Mouse (Mus musculus) urinary bladder, postnatal 25 days (tissue): ENCODE measurements around the gene Olfr193.
"Not testable (repeated sequence)": the region's sequence is repeated elsewhere in the genome, so short reads cannot be mapped to it uniquely, and the experiment has no call there.

Source experiments
- DNase-seq: peaks from one replicate; pipeline ENCODE4 v3.0.0; 2022; ENCODE audit warnings: low spot score

Olfr193 gene

GRCm38 (mm10) chr16:59111781-59112180 lies at the start of gene Olfr193:
Olfr193 (minus strand) TSS chr16:59111881.
- no peak for DNase-seq

- no peak for DNase-seq
Observed at GRCm38 (mm10) chr16:59151996-59152395, 40.3 kb upstream of the Olfr193 start.

- no peak for DNase-seq
Observed at GRCm38 (mm10) chr16:59146746-59147145, 35.1 kb upstream of the Olfr193 start, which contains the start of gene Olfr195. Olfr195 (plus strand) TSS chr16:59147046.

GRCm38 (mm10) chr16:59141105-59141504 lies 29.4 kb upstream of the Olfr193 start:
- no peak for DNase-seq

DNA sequence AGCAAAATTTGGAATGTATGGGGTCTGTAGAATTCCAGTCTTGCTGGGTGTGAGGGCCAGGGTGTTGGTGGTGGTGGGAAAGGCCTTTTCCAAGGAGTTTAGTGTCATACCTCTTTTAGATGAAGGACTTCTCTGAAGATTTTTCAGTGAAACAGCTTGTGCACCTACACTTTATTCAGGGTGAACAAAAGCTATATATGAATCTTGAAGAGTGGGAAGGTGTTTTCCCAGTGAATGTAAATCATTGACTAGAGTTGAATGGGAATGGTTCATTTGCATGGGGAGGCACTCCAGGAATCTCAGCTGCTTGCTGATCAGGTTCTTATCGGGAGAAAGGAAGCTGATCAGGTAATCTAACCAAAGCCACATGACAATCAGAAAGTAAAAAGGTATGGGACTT lies 19.1 kb upstream of the Olfr193 start:
- DNase-seq = no peak

GRCm38 (mm10) chr16:59120969-59121368 lies 9.3 kb upstream of the Olfr193 start, which contains the start of gene Olfr194:
Olfr194 (minus strand) TSS chr16:59121069.
- DNase-seq = no peak

GRCm38 (mm10) chr16:59108522-59108921 lies 3.2 kb downstream of the Olfr193 start:
- DNase-seq = not testable (repeated sequence)

- no peak for DNase-seq
Observed at GRCm38 (mm10) chr16:59105312-59105711, 6.4 kb downstream of the Olfr193 start.

GRCm38 (mm10) chr16:59089722-59090121 lies 22.0 kb downstream of the Olfr193 start, which contains the start of gene Olfr191:
Olfr191 (minus strand) TSS chr16:59089822.
- not testable (repeated sequence) for DNase-seq

DNA sequence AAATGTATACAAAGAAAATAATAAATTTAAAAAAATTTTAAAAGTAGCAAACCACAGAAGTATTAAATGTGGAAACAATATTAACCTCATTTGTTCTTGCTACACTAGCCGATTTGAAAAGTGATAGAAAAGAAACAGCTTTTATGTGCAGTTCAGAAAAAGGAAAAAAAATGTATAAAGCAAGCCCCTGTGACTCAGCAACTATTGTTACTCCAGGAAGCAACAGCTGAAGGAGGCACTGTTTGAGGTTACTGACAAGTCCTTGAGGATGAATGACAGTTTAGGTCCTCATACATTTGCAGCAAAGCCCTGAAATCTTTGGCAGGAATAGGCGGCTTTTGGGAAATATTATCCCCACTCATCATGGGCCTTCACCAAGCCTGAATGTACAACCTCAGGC lies 30.6 kb downstream of the Olfr193 start:
- not testable (repeated sequence) for DNase-seq

DNA sequence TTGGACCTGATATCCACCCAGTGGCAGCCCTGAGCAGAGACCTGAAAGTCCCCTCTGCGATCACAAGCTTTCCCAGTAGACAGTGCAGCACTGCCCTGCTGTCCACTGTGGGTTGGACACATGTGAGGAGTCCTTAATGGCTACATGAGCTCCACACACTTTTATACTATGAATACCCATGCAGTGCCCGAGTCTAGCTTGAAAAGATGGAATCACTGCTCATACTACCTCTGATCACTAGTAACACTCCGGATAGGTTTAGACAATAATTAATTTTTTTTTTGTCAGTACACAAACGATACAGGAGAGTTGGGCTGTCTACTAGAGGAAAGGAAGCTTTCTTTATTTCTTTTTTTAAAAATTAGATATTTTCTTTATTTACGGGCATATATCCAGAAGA lies 33.8 kb downstream of the Olfr193 start, which contains the start of gene Olfr190:
TSS of gene Olfr190 (minus strand) at position 101 of the 400 bp plus-strand sequence.
- DNase-seq = no peak

DNA sequence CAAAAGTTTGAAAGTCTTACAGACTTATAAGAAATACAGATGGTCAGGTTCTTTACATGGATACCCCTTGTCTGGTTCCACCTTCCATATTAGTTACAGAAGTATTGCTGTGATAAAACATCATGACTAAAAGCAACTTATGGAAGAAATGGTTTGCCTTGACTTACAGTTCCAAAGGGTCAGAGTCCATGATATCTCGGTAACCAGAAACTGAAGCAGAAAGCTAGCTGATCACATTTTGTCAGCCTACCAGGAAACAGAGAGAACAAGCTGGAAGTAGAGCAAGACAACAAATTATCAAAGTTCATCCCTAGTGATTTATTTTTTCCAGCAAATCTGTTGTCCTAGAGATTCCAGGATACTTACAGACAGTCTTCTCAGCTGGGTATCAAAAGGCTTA lies 38.2 kb downstream of the Olfr193 start:
- no peak for DNase-seq

DNA sequence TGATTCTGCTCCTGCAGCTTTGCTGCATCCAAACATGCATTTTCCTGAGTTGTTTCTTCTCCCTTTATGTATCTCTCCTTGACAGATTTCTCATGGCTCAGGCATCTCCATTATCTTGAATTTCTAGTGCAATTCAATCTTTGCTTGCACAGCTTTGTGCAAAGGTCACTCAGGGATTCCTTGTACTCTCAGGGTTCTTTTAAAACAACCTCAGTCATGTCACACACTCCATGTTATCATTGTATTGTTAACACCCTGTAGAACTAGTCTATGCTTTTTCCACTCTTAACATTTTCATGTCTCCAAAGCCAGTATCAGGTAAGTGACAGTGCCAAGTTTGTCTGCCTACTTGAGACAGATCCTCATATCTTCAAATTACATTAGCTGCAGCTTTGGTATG lies 39.9 kb downstream of the Olfr193 start:
- no peak for DNase-seq

GRCm38 (mm10) chr16:59062411-59062810 lies 49.3 kb downstream of the Olfr193 start:
- not testable (repeated sequence) for DNase-seq
